Mouse (Mus musculus): ENCODE measurements around the gene Kdf1. TPM values are rescaled to one million over a fixed set of nuclear protein-coding genes. Genes with fewer than 3 reads are reported as not detected.

Kdf1 gene
- total RNA-seq (2021), result under 1 TPM; 0.20 to 0.35 TPM

DNA sequence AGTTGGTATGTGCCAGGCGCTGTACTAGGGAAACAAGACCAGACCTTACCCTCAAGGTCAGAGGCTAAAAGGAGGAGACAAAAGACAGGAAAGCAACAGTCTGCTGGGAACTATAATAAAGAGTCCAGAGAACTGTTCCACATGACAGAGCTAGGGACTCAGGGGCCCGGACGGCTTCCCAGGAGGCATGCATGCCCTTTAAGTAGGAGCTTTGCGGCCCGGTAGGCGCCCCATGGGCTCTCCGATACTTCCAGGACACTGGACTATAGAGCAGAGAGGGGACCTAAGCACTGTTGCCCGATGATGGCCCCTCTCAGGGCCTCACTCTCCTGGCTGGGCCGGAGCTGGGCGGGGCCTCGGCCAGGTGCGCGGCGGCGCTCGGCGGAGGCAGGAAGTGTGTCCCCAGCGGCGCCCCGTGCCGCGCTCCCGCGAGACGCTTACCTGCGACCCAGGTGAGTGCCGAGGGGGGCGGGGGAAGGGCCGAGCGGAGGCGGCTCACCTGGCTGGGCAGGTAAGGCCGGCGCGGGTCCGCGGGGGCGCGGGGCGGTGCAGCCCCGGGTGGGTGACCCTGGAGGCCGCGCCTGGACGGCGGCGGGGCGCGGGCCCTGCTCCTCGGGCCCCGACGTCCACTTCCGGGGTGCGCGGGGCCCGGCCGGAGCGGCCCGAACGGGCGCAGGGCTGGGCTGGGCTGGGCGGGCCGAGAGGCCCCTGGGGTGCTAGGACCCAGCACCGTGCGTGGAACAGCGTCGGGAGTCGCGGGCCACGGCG lies at the start of gene Kdf1:
Kdf1 (plus strand) TSS at position 363 of the 768 bp plus-strand sequence.
- DNase-seq, result no peak

DNA sequence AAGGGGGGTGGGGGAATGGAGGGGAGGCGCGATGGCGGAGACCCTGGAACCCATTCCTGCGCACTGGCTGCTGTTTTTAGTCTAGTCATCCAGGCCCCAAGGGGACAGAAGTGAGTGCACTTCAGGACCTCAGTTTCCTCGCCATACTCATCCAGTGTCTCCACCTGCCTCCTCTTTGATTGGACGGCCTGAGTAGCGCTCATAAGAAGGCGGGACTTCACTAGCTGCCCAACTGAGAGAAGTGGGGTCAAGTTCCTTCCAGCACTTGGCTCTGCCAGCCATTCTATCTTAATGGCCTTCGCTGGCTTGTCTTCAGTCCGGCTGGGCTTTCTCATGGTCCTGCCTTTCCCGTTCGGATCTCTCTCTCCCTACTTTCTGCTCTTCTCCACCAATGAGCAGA lies 49.6 kb upstream of the Kdf1 start:
- DNase-seq, result no peak

DNA sequence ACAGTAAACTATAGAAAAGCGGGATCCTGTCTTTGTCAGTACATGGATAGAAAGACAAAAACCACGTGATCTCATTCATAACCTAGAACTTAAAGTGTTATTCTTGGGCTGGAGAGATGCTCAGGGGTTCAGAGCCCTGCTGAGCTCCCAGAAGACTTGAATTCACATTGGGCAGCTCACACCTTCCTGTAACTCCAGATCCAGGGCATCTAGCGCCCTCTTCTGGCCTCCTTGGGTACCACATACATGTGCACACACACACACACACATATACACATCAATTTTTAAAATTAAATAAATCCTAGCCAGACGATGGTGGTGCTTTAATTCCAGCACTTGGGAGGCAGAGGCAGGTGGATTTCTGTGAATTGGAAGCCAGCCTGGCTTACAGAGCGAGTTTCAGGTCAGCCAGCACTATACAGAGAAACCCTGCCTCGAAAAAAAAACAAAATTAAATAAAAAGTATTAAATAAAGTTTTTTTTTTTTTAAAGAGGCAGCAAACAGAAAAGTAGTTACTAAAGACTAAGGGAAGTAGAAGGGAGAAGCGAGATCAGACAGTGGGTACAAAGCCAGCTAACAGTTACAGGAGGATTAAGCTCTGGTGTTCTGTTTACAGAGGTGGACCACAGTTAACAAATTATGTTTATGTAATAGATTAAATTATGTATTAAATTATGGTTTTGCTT lies 47.5 kb upstream of the Kdf1 start:
- no peak for DNase-seq

DNA sequence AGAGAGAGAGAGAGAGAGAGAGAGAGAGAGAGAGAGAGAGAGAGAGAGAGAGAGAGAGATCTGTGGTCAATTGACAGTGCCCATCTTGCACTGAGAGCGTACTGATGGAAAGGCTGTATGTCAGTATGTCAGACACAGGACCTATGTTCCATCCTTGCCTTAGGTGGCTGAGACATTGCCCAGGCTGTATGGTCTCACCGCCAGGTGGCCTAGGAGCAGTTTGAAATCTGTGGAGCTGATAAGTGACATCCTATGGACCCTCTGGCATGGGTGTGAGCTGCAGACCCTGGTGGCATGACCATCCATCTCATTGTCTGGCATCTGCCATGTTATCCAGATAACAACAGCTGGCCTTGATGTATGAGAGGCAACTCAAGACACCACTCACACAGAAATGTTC lies 44.9 kb upstream of the Kdf1 start:
- DNase-seq, result no peak

DNA sequence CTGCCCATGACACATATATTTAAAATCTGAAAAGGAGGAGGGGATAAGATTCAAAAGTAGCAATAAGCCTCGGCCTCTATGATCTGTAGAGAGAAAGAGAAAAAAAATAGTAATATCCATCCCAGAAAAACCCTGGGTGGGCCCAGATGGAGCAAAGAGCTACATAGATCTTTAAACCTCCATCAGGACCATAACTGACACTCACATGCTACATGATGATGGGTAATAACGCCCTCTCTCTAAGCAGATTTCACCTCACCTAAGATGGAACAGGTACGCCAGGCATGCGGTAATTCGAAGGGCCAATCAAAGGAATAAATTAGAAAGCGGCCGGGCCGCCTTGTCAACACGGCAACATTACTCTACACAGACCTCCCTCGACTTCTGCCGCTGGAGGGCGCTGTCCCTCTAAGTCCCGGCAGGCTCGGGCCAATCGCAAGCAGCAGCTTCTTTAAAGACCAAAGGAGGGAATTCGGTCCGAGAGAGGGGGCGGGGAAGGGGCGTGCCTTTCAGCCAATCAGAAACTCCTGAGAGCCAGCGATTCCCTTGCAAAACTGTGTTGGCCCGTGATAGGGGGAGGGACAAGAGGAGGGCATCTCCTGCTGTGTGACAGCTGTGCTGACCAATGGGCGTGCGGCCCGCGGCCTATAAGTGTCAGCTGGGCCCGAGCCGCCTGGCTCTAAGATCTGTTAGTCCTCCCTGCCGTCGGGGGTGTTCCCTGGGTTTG lies 39.1 kb upstream of the Kdf1 start, which contains the start of gene Tent5b:
Tent5b (plus strand) TSS at position 675 of the 727 bp plus-strand sequence.
- peak; percentile 92 for DNase-seq

DNA sequence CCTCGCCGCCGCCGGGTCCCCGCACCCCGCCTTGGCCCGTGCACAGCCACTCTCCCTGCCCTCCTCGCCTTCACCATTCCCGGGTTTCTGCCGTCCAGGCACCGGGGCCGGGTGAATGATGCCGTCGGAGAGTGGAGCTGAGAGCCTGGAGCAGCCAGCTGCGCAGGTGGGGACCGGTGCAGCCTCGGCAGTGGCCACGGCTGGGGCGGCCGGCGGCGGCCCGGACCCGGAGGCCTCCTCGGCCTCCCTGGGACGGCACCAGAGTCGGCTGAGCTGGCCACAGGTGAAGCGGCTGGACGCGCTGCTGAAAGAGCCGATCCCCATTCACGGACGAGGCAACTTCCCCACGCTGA lies 38.6 kb upstream of the Kdf1 start:
- DNase-seq, result no peak

DNA sequence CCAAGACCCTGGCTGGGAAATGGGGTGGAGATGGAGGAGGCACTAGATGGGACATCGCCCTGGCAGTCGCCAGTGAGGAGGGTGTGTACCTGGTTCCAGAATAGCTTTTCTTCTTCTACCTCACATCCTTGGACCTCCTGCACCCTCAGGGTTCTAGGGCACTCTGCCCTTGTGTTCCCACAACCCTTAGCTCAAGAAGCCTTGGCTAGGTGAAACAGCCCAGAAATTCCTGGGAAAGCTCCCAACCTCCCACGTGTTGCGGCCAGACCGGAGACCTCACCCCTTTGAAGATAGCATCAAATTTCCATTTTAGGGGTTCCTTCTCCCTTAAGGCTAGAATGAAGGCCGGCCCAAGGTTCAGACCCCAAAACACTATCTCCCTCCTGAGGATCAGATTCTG lies 38.0 kb upstream of the Kdf1 start:
- DNase-seq, result no peak

DNA sequence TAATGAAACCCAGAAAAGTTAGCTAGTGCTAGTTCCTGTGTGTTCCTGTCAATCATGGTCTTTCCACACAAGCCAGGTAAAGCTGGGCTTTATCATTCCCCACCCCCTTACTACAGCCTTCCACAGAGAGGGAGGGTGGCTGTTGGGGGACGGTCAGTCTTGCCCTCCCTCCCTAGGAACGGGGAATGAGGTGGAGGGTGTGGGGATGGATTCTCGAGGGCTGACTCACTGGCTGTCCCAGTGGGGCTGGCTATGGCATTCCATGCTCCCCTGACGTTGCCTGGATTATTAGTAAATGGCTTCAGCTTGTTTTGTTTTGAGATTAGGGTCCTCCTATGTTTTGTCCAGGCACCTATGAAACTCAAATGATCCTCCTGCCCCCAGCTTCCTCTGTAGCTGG lies 37.3 kb upstream of the Kdf1 start:
- no peak for DNase-seq

DNA sequence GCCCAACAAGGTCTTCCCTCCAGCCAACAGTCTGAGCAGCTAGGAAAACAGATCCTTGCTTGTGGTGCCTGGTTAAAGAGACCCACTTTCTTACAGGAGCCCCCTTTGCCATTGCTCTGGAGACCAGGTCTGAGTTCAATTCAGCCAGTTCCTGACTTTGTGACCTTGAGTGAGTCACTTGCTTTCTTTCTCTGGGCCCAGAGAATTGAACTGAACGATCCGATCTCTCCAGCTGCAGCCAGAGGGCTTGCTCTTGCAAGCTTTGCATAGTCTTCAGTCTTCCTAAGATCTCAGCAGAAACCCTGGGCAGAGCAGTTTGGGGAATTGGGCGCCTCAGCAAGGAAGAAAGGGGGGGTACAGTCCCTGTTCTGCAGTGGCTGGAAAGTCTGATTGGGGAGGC lies 36.3 kb upstream of the Kdf1 start:
- DNase-seq, result no peak

DNA sequence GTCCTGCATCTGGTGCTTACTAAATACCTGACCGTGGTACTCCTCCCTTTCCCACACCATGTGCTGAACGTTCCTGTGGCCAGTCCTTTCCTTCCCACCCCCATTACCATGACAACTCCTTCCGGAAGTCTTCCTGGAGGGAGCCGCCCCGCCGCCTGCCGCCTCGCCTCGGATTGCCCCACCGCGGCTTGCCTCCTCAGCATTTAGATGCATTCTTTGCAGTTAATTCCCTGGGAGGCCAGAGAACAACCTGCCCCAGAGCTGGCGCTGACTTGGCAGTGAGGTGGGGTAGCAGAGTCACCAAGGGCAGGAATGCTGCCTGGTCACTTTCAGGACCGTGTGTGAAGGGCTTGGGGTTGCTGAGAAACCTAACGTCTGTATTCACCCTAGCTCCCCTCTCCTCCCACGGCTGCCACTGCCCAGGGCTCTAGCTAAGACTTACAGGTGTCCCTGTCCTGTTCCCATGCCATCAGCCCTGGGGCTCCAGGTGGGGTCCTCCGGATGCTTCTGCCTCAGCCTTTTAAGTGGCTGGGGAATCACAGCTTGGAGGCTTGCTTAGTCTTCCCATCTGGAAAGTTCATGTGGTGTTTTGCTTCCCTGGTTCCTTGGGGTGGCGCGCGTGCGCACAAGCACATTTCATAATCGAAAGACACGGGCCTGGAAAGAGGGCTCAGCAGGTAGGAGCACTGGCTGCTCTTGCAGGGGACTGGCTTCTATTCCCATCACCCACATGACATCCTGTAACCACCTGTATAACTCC lies 34.3 kb upstream of the Kdf1 start:
- no peak for DNase-seq

DNA sequence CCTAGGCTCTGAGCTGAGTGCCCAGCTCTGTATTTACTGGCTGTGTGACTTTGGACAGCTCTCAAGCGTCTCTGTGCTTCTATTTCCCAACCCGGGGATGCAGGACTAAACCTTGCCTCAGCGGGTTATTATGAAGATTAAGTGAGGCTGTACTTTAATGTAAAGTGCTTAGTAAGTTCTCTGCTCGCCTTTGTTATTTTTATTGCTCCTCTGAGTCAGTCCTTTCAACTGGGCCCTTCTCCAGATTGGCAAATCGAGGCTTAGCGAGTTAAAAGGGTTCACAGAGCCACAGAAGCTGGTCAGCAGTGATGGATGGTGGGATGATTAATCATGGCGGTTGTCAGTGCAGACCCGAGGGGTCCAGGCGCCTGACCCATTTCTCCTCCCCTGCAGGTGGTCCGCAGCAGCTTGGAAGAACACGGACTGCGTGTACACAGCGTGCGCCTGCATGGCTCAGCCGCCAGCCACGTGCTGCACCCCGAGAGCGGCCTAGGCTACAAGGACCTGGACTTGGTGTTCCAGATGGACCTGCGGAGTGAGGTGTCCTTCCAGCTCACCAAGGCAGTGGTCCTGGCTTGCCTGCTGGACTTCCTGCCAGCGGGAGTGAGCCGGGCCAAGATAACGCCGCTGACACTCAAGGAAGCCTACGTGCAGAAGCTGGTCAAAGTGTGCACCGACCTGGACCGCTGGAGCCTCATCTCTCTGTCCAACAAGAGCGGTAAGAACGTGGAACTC lies 32.9 kb upstream of the Kdf1 start:
- no peak for DNase-seq

DNA sequence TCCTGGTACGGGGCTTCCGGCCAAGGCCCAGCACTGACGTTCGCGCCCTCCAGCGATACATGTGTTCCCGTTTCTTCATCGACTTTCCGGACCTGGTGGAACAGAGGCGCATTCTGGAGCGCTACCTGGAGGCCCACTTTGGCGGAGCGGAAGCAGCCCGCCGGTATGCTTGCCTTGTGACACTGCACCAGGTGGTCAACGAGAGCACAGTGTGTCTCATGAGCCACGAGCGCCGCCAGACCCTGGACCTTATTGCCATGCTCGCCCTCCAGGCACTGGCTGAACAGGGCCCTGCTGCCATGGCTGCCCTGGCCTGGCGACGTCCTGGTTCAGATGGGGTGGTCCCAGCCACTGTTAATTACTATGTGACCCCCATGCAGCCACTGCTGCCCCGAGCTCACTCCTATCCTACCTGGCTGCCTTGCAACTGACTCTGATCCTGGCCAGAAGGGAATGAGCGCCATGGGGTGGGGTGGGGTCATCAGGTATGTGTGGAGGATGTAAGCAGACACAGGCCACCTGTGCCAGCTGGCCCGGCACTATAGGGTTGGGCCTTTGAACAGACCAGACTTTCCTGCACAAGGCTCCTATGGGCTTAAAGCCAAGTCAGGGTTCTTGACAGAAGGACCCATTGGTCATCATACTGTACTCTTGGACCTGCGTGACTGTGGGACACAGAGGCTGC lies 31.9 kb upstream of the Kdf1 start:
- no peak for DNase-seq

DNA sequence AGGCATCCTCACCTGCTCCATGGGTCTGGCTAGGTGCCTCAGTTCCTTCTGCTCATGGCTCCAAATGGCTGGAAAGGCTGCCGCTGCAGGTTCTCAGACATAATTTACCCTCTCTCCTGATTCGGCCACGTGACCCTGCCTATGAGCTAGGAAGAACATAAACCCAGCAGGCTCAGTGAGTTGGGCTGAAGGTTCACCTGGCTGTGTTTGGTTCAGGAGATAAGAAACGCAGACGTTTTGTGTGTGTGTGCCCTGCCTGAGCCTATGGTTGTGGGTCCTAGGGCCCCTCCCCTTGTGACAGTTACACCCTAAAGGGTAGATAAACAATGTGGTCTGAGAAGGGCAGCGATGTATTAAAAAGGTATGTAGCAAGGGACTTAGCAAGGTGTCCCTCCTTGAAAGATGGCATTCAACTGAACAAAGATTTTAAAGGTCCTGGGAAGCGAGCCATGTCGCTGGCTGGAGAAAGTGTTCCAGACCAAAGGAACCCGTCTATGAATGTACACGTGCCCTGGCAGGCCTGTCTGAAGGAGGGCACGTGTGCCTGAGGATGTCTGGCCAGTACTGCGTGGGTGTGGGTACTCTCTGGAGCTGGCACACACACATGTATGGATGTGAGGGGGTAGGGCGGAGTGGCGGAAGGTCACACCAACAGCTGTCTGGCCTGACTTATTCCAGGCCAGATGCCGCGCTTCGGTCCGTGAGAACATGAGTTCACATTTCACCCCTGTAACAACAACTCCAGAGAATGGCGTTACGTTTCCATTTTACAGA lies 30.0 kb upstream of the Kdf1 start:
- no peak for DNase-seq

DNA sequence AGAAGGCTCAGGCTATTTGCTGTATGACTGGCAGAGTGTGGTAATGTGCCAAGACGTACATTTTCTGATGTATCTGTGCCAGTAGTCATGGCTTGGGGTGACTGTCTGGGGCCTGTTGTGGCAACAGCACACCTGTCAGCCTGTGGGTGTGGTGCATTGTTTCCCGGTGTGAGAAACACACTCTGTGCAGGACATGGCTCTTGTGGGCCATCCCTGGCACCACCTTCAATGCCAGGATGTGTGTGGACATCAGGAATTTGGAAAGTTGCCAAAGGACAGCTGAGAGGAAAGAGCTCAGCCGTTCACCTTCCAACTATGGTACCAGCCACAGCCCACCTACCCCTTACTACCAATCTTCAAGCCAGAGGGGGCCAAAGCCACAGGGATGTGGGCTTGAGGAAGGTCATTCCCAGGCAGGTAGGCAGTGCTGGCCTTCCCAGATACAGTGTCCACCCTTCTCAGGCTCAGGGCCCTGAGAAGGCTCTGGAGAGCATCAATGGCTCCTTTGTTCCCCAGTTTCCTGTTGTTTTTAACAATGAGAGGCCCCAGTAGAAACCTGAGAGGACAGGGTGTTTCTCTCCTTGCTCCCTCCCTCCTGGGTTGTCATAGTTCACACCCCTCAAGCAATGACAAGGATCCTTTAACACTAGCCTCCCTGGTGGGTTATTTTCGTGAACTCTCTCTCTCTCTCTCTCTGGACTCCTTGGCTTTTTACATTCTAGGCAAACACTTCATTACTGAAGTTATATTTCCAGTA lies 29.1 kb upstream of the Kdf1 start:
- DNase-seq, result no peak

DNA sequence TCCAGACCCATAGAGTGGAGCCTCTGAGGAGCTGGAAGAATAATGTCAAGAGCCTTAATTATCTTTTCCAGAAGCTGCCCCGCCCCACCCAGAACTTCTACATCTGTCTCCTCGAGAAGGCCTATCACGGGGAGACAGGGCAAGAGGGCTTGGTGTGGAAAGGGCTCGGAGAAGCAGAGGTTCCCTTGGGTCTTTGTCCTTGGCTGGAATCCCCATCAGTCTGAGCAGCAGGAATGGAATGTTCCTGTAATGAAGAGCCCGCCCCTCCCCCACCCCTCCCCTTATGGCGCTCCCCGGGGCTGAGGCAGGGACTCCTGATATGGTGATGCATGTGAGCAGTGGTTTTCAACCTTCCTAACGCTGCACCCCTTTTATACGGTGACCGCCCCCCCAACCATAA lies 27.0 kb upstream of the Kdf1 start:
- no peak for DNase-seq

DNA sequence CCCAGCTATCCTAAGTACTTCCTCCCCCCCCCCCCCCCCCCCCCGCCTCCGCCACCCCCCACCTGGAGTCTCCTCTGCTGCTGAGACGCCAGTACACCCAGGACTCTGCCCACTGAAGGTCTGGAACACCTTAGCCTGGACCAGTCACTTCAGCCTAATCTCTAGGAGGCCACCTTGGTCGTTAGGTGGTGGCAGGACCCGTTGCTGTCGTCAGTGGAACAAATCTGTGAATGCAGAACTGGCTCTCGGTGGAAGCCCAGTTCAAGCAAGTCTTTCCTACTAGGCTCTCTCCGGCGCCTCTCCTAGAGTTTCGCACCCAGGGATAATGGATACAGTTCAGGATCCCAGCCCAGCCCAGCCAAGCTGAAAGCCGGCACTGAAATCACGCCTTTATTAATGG lies 24.9 kb upstream of the Kdf1 start:
- DNase-seq, result no peak

DNA sequence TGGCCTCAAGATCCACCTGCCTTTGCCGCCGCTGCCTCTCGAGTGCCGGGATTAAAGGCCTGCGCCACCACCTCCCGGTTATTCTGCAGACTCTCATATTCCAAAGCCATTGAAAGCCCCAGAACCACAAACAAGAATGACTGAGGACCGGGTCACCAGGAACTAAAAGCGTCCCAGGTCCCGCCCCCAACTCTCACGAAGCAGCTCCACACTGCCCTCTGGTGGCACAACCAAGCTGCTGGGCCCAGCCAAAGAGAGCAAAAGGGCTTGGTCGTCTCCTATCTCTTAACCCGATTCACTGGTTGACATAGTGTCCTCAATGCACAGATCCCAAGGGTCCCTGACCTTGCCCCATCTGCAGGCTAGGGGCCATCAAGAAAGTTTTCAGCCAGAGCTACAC lies 24.3 kb upstream of the Kdf1 start:
- DNase-seq, result peak; percentile 74 to 85

DNA sequence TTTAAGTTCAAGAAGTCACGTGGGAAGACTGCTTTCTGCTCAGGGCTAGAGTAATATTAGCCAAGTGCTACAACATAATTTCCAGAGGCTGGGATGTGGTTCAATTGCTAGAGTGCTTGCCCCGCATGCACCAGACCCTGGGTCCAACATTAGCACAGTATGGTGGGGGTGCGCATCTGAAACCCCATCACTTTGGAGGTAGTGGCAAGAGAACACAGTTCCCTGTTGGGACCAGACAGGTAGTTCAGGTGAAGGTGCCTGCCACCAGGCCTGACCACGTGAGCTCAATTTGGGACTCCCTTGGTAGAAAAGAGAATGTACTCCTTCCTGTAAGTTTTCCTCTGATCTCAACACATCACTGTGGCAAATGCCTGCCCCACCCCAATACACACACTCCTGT lies 23.9 kb upstream of the Kdf1 start:
- no peak for DNase-seq

DNA sequence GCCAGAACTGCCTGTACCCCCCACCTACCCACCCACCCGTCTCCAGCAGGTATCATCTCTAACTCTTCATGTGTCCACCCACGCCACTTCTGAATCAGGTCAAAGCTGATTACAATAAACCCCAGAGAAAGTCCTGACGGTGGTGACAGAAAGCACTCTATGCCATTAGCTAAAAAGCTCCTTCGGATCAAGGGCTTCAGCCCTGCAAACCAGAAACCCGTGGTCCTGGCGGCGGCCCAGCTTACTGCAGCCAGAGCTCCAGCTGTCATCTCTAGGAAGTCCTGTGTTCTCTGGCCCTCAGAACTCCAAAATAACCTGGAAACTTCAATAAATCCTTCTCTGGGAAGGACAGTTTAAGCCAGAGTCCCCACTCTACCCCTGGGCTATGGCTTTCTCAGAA lies 23.1 kb upstream of the Kdf1 start:
- DNase-seq, result no peak
